Mouse (Mus musculus) c-Kit-positive CD71-positive TER-119-positive erythroid progenitor cells, embryonic 14.5 days (primary cell): ENCODE measurements around the gene Cox16.
"Not testable (repeated sequence)": the region's sequence is repeated elsewhere in the genome, so short reads cannot be mapped to it uniquely, and the experiment has no call there.

ENCODE experiments used
- DNase-seq: peaks from one replicate; pipeline ENCODE4 v3.0.0-alpha.2; 2013; ENCODE audit warnings: low spot score

Cox16 gene

DNA sequence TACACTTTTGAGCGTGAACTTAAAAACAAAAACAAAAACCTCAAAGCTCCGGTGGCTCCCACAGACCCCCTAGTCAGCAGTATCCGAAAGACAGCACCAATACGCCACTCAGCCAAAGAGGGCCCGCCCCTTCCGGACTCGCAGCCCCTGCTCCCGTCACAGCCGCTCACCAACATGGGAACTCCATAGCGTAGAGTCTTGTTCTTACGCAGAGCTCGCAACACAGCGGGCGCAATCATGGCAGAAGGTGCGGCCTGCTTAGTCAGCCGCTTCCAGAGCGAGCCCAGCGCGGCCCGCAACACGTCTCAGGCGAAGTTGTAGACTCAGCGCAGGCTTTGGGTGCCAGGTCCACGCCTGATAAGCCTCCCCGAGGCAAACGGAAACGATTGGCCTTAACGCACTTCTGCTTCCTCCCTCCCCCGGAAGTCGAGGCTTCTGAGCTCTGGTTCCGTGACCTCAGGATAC, at the start of gene Cox16:
Gene Cox16, minus strand, starts transcription at position 401 of the 465 bp plus-strand sequence.
- peak; percentile 80 for DNase-seq

DNA sequence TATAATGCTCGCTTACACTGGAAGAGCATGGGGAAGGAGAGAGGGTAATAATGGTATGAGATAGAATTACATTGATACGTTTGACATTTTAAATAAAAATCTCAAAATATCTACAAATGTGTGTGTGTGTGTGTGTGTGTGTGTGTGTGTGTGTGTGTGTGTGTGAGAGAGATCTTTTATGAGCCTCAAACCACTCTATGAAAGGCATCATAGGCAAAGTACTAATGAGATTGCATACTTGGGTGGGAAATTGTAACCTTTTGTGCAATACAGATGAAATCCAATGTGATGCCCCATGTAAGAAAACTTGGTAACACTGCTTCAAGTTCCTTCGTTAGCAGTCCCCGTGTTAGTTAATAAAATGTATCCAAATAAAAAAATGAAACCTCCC, 48.1 kb upstream of the Cox16 start:
- no peak for DNase-seq

DNA sequence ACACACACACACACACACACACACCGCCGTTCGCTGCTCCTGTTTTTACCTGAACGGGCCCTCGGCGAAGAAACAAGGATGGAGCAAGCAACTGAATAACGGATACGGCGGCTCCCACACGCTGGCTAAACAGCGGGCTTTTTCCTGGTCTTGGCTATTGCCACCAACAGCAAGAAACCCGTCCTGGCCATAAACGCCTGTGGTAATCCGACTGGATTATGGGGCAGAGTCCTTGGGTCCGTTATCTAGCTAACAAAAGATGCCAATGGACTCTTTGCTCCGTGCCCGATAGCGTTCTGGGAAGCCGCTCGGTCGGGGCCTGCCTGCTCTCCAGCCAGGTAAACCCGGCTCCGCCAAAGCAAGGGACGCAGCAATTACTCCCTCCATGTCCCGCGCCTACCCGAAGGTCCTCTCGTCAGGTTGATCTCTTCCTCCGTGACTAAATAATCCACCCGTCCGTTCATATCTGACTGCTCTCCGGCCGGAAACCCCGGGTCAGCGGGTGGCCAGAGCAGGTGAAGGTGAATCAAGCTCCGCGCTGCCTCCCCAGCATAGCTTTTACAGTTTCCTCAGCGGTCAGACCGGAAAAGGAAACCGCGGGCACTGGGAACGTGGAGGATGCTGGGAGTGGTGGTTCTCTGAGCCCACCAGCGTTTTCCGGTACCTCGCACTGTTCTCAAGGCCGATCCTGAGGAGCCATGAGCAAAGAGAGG, 47.5 kb upstream of the Cox16 start, which contains the start of the genes Gm20498 and Synj2bp:
Gene Gm20498, minus strand, starts transcription at position 590 of the 713 bp plus-strand sequence.
Gene Synj2bp, minus strand, starts transcription at position 596 of the 713 bp plus-strand sequence.
- DNase-seq: peak; percentile 78

DNA sequence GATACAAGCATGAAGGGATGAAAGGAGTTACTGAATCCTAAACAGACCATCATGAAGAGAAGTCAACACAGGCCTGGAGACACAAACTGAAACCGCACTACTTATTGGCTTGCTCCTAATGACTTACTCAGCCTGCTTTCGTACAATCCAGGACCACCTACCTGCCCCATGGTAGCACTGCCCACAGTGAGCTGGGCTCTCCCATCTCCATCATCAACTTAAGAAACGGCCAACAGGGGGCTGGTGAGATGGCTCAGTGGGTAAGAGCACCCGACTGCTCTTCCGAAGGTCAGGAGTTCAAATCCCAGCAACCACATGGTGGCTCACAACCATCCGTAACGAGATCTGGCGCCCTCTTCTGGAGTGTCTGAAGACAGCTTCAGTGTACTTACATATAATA, 45.7 kb upstream of the Cox16 start:
- not testable (repeated sequence) for DNase-seq

DNA sequence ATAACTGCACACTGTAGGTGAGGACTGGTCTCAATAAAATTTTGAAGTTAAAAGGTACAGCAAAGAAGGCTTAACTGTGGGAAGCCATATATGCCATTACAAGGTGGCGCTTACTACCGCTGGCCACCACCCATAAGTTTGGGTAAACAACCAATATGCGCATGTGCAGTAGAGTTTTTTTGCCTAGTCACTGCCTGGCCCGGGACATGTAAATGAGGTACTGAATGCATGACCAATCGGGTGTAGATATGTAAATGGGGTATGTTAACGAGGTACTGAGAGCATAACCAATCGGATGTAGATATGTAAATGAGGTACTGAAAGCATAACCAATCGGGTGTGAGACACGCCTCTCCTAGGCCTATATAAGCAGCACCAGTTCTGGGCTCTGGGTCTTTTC, 12.0 kb upstream of the Cox16 start:
- not testable (repeated sequence) for DNase-seq

DNA sequence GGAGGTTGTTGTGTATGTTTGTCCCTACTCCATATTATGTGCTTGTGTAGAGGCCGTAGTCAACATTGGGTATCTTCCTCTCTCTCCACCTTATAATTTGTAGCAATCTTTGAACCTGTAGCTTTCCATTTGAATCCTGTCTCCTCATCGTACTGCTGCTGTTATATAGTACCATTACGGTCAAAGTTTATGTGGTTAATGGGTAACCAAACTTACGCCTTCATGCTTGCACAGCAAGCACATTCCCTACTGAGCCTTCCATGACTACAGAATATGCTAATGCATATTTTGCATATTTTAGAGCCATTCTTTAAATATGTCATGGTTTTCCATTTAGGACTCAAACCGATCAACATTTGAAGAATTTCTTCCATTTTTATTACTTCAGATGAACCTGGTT, 5.6 kb upstream of the Cox16 start:
- no peak for DNase-seq

DNA sequence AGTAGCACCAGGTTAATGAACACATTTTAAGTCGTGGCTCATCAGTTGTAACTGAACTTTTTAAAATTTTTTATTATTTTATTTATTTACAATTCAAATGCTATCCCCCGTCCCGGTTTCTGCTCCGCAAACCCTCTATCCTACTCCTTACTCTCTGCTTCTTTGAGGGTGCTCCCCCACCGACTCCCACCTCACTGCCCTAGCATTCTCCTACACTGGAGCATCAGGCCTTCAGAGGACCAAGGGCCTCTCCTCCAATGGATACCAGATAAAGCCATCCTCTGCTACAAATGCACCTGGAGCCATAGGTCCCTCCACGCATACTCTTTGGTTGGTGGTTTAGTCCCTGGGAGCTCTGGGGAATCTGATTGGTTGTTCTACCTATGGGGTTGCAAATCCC, 384 bp upstream of the Cox16 start:
- DNase-seq: no peak

DNA sequence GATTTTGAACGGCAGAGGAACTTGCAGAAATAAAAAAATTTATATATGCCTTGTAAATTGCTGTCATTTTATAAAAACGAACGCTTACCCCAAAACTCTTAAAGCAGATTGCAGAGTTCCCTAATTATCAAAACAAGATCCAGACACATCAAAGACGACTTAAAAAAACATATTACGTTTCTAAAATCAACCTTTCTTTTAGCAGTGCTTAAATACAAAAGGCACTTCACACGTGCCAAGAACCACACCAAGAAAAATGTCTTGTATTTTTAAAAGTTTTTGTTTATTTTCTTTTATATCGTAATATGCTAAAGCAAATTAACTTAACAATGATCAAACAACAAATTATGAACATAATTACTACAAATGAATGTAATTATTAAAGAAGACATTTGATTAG, 715 bp downstream of the Cox16 start:
- DNase-seq: no peak

DNA sequence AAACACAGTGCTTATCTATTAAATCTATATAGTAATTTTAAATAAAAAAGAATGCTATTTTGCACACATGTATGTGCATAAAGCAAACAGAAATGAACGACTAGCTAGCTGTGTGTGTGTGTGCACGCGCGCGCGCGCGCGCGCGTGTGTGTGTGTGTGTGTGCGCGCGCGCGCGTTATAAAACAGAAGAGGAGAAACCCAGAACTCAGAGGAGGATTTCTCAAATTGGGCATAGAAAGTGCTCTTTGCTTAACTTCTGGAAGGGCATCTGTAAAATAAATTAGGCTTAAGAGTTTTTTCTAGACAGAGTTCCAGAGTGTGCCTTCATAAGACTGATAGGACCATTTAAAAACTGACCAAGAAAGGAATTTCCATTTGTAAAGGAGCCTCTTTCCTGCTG, 1.3 kb downstream of the Cox16 start:
- DNase-seq: peak; percentile 64

DNA sequence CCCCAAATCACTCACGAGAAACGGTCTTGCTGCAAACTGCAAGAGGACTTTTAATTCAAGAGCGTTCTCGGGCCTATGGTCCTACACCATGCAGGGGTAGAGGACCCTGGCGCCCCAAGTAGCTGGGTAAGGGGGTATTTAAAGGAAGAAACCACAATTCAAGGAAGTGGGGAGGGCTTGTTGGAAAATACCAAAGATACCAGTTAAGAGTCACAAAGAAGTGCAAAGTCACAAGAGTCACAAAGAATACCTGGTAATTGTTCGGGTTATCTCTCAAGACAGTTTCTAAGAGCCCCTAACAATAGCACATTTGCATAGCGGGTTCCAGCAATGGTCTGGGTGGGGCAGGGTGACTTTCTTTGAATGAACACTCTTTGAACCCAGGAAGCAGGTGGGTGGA, 25.9 kb downstream of the Cox16 start:
- DNase-seq: not testable (repeated sequence)

DNA sequence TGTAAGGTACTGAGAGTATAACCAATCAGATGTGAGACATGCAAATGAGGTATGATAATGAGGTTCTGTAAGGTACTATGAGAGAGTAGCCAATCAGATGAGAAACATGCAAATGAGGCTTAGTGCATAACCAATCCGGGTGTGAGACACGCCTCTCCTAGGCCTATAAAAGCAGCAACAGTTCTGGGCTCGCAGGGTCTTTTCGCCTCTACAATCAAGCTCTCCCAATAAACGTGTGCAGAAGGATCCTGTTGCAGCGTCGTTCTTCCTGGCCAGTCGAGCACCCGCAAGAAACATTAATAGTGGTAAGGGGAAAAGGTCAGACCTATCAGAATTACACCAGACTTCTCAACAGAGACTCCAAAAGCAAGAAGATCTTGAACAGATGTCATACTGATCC, 45.9 kb downstream of the Cox16 start:
- not testable (repeated sequence) for DNase-seq

DNA sequence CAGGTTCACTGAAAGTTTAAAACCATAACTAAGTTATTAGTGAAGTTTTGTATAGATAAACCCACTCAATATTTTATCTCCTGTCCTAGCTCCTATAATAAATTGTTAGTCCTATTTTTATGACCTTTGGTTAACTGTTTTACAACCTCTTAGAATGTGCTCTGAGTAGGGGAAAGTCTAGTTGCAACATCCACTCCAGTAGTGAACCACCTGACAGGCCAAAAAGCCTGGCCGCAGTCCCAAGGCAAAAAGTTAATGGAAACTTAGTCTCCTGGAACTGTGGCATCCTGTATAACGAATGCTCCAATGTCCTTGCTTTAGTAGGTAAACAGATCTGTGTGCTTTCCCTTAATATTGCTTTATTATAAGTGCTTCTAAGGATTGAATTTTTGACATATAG, 50.1 kb downstream of the Cox16 start:
- not testable (repeated sequence) for DNase-seq

DNA sequence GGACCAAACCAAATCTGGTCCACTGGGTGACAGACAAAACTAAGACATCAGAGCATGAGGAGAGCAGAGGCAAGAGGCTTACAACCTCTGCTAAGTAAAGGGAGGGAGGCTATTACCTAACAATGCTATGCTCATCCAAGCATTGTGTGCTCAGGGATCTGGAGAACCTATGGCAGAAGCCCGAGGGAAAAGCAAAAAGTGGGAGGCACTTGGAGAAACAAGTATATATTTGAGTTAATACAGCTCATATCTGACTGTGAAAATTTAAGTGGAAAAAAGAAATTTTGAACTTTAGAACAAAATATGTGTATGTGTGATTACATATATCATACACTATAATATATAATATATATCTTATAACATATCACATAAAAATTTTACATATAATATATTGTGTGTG, 63.1 kb downstream of the Cox16 start, which contains the start of gene Adam4:
Gene Adam4, minus strand, starts transcription at position 101 of the 400 bp plus-strand sequence.
- no peak for DNase-seq

DNA sequence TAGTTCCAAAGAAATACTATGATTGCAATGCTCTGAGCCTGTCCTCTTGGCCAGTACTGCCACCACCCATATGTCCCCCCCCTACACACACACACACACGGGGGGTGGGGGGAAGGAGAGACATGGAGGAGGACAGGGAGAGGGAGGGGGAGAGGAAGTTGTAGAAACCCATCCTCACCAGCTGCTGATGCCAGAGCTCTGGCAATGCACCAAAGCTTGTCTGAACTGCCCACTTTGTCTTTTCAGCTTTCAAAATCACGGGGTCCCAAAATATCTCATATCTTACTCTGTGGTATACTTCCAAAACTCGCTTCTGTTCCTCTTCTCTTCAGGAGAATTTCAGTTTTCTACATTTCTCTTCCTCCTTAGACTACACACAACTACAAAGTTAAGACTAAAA, 71.7 kb downstream of the Cox16 start:
- DNase-seq: no peak

DNA sequence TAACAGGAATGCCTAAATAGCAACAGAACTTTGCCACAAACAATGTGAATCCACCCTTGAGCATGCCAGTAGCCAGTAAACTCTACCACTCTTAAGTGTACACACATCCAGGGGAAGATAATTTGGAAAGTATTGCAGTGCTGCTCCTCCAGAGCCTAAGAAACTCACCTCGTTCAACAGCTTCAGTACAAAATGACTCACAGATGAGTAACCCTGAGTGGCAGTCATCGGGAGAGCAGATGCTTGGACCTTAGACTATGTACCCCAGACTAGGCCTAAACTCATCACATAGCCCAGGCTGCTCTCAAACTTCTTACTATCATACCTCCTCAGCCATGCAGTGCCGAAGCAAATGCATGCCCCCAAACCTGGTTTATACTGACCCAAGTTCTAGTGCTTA, 76.0 kb downstream of the Cox16 start:
- DNase-seq: no peak

DNA sequence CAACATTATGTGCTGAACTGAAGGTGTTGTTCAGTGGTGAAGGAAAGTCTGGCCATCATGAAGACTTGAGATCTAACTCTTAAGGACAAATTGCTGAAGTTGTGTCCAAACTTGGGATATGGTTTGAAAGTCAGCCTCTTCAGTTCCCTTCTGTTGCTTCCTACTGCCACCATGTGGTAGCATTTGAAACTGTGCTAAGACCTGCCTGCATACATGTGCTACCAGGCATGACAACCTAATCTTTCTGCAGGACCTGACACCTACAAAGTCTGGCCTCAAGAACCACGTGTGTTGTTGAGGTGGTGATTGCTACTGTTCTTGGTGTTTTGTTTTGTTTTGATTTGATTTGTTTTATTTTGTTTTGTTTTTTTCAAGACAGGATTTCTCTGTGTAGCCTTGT, 82.7 kb downstream of the Cox16 start:
- DNase-seq: peak; percentile 10

DNA sequence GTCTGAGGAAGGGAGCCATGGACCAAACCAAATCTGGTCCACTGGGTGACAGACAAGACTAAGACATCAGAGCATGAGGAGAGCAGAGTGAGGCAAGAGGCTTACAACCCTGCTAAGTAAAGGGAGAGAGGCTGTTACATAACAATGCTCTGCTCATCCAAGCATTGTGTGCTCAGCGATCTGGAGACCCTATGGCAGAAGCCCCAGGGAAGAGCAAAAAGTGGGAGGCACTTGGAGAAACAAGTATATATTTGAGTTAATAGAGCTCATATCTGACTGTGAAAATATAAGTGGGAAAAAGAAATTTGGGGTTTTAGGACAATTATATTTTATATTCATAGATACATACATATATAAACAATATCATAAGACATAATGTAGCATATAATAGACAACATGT, 105.6 kb downstream of the Cox16 start, which contains the start of gene Gm4787:
Gene Gm4787, minus strand, starts transcription at position 101 of the 400 bp plus-strand sequence.
- DNase-seq: not testable (repeated sequence)

DNA sequence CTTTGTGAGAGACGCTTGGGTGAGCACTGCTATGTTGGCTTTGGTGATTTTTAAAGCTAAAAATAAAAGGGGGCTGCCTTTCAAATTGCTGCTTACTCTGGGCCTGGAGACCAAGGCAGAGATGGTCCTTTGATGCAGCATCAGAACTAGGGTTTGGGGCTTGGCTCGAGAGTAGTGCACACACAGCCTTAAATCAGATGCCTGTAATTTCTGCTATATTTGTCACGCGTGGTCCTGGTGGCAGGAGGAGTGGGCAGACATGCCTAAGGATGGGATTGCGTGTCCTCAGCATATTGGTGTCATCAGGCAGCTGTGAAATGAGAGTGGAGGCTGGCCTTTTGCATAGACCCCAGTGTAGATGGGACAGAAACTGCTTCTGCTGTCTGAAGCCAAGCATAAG, 151.1 kb downstream of the Cox16 start:
- no peak for DNase-seq

DNA sequence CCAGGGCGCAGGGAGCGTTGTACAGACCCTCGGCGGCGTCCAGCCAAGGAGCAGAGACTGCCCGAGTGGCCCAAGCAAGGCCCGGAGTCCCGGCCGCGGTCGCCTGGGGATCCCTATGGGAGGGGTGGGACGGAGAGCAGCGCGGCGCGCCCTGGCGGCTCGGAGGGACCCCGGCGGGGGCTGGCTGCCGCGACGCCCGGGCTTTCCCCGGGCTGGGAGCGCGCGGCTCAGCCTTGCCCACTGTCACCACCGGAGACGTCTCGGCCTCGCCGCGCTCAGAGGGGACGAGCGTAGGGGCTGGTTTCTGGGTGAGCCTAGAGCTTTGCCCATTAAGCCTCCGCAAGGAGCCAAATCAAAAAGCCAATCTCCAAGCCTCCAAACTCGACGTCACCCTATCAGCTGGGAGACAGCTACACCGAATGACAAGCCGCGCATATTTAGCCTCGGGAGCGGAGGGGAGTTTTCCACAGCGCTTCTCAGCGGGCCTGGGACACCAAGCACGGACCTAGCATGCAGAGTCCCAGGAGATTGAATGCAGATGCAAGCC, 152.0 kb downstream of the Cox16 start, which contains the start of gene Slc8a3:
Gene Slc8a3, minus strand, starts transcription at position 306 of the 547 bp plus-strand sequence.
- no peak for DNase-seq

DNA sequence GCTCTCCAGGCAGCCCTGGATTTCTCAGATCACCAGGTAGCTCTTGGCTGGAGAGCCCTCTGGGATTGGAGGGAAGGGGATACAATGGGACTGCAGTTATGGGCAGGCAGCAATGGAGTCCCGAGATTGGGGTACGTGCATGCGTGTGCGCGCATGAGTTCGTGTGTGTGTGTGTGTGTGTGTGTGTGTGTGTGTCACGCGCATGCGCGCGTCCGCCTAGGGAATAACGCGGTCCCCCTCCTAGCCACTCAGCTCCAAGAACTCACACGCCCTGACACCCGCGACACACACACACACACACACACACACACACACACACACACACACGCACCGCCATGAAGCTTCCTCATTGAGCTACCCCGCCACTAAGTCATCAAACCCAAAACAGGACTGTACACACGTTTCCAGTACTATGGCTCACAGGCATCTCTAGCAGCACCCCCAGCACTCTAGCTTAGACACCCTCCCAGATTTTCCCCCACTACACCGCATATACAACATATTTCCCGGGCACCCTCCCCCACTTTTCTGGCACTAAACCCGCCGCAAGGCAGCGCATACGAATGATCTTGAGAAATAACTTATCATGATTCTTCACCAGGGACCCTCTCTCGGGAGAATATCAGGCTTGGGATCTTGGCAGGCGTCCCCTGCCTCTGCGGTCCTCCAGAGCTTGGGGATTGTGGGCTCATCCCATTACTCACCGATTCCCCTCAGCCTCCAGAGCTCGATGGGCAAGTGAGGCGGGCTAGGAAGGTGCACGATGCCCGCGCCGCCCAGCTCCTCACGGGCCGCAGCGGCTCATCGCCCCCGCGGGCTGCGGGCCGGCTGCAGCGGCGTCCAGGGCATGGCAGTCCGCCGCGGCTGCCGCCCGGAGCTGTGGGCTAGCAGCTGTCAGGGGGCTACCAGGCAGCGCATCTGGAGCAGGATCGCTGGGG, 152.7 kb downstream of the Cox16 start:
- no peak for DNase-seq

DNA sequence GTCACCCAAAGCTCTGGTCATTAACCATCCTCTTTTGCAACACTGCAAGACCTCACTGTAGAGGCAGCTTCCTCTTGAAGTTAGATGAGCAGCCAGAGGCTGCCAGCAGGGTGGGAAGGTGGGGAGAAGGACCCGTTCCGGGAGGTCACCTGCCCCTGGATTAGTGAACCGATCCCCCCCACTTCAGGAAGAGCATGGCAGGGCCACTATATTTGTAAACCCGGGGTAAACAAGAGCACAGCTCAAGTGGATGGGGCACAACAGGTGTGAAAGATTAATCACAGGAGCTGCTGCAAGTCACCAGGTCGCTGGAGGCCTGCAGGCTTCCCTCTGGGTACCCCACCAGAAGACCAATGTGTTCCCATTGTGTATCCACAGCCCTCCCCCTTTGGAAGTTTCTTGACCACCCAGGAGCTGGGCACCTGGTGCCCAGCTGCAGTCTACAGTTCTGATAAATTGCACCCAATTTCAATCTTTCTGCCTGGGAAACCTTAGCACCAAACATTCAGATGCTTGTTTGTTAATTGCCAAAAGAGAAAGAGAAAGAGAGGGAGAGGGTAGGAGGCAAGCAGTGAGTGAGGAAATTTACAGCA, 153.8 kb downstream of the Cox16 start:
- DNase-seq: no peak

DNA sequence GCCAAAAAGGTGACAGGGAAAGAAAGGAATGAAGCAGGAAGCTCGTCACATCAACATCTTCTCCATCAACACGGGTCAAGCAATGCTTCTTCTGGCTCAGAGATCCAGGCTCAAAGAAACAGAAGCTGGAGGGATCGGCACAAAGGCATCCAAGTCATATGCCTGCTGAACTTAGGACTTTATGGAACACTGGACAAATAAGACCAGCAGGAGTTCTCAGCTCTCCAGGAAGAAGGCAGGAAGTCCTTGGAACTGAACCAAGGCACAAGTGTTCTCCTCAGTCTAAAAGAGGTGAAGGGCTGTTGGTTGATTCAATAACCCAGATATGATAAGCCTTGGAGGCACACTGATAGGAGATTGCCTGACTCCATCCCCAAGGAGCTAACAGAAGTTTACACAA, 159.9 kb downstream of the Cox16 start:
- no peak for DNase-seq
